Mouse (Mus musculus) heart, embryonic 14.5 days (tissue): ENCODE data around the gene Mrpl58. TPM values are rescaled to one million over a fixed set of nuclear protein-coding genes. Genes with fewer than 3 reads are reported as not detected.

Experiments used
- ATAC-seq: fragments of 200-750 bp; cut with Nextera tagmentation; 2 replicates; pipeline ENCODE4 v1.8.0; 2017; ENCODE audit warnings: low read depth, moderate TSS enrichment; ENCODE audit not compliant: insufficient number of reproducible peaks, insufficient read depth, low FRiP score
- H3K27ac ChIP-seq, 2 experiments: fragments of 200-500 bp in 1 of 2; fragments of 300-500 bp in 1 of 2; sonication (generic) in 1 of 2; replicated peaks in 1 of 2; 2 replicates each; pipeline ENCODE4 v1.5.1; 2012 to 2014; ENCODE audit warnings: low read depth in 2 of 2, low read length in 2 of 2, control low read depth in 1 of 2, mild to moderate bottlenecking in 1 of 2, mixed read lengths in 1 of 2; ENCODE audit not compliant: control insufficient read depth in 1 of 2, insufficient read depth in 1 of 2
- H3K27me3 ChIP-seq: fragments of 300-500 bp; sonication (generic); 2 replicates; pipeline ENCODE4 v1.6.1; 2014; ENCODE audit warnings: mild to moderate bottlenecking, low read length, control low read depth; ENCODE audit not compliant: control insufficient read depth, insufficient read depth
- H3K36me3 ChIP-seq: fragments of 300-500 bp; sonication (generic); 2 replicates; pipeline ENCODE4 v1.6.1; 2014; ENCODE audit warnings: mild to moderate bottlenecking, control low read depth, low read length, mixed read lengths; ENCODE audit not compliant: control insufficient read depth, insufficient read depth
- H3K4me1 ChIP-seq, 2 experiments: fragments of 200-500 bp in 1 of 2; fragments of 300-500 bp in 1 of 2; sonication (generic) in 1 of 2; 2 replicates each; pipeline ENCODE4 v1.6.1; 2012 to 2014; ENCODE audit warnings: low read length in 2 of 2, control low read depth in 1 of 2, mixed read lengths in 1 of 2; ENCODE audit not compliant: control insufficient read depth in 2 of 2, insufficient read depth in 2 of 2
- H3K4me2 ChIP-seq: fragments of 300-500 bp; sonication (generic); 2 replicates; pipeline ENCODE4 v1.6.1; 2014; ENCODE audit warnings: mild to moderate bottlenecking, low read length
- H3K4me3 ChIP-seq, 2 experiments: fragments of 200-500 bp in 1 of 2; fragments of 300-500 bp in 1 of 2; sonication (generic) in 1 of 2; 2 replicates each; pipeline ENCODE4 v1.5.1; 2012 to 2014; ENCODE audit warnings: low read length in 2 of 2, mild to moderate bottlenecking in 2 of 2, control low read depth in 1 of 2, low read depth in 1 of 2, moderate library complexity in 1 of 2; ENCODE audit not compliant: control insufficient read depth in 1 of 2, insufficient read depth in 1 of 2
- H3K9ac ChIP-seq: fragments of 300-500 bp; sonication (generic); 2 replicates; pipeline ENCODE4 v1.6.1; 2014; ENCODE audit warnings: mild to moderate bottlenecking, low read length
- H3K9me3 ChIP-seq: fragments of 300-500 bp; sonication (generic); 2 replicates; pipeline ENCODE4 v1.6.1; 2016; ENCODE audit warnings: low read length, control low read depth; ENCODE audit not compliant: control insufficient read depth
- WGBS: fragments of 180-500 bp; shearing (Covaris S2); extraction: QIAGEN DNeasy Blood & Tissue Kit; methylation state at CpG from one replicate; pipeline ENCODE4 v1.1.7; 2014; 5-methylcytosine and 5-hydroxymethylcytosine counted together
- polyA plus RNA-seq: library from polyadenylated mRNA; unstranded; fragments of >200 nt; fragmentation: Nextera tagmentation; extraction: Ambion mirVana; gene quantifications from 2 replicates; pipeline ENCODE4 v1.2.1, GENCODE M21; 2014

Gene Mrpl58
- polyA plus RNA-seq, 1 experiment from 2014 or later, result 195 TPM

DNA sequence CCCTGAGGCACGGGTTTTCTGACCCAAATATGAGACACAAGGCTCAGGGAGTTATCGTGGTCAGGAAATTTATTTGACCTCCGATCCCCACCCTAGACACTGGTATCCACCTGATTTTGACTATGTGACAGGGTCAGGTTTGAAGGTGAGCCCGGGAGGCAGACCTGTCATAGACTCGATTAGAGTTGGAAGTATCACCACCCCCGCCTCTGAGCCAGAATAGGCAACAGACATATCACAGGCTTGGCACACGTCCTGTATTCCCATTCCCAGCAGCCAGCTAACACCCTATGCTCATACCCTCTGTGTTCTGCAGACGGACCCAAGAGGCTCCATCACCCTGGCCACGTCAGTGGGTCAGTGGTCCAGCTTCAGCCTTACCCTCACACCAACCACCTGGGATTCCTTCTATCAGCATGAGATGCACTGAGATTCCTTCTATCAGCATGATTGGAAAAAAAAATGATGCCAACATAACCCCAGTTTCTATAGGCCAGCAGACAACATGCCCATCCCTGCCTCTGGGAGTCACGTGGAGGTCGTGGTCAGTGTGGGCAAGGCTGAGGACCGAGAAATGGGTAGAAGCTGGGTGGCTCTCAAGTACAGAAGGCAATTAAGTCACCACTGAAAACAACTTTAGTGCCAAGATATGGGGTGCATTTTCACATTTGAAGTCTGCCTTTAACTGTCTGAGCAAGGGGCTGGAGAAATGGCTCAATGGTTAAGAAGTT is 28.7 kb upstream of the Mrpl58 start:
- Histone ChIP-seq H3K4me3 (peak overlapping the region in 1 of 2 experiments; percentile 38; a peak in 2 of 4 replicates), H3K9ac (no peak overlapping the region), H3K9me3 (no peaks in the 10 kb centered on the region), H3K36me3 (no peaks in the 10 kb centered on the region), H3K27ac (no peak overlapping the region), H3K4me2 (peak overlapping the region; percentile 82), H3K27me3 (peaks cover 22% of the 10 kb centered on the region; the same call in 1 of the 2 replicates), H3K4me1 (peaks cover 9% of the 10 kb centered on the region in 2 experiments)
- WGBS, result 46% methylated on average over 12 of the region's 12 CpGs
- ATAC-seq, result no peak; the same call in 1 of the 2 replicates

DNA sequence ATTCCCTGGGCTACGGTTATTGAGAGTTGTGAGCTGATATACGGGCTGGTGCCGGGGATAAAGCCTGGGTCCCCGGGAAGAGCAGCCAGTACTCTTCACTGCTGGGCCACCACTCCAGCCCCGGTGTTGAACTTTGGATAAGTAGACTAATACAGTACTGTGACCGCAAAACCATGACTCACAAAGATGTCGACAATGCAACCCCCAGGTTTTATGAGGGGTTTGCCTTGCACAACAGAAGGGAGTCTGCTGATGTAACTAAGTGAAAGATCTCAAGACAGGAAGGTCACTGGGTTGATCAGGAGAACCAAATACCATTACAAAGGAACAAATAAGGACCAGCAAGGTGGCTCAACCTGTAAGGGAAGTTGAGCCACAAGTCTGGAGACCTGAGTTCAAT is 26.8 kb upstream of the Mrpl58 start:
- Histone ChIP-seq H3K9me3 (no peaks in the 10 kb centered on the region), H3K27me3 (peaks cover 17% of the 10 kb centered on the region; the same call in 1 of the 2 replicates)

DNA sequence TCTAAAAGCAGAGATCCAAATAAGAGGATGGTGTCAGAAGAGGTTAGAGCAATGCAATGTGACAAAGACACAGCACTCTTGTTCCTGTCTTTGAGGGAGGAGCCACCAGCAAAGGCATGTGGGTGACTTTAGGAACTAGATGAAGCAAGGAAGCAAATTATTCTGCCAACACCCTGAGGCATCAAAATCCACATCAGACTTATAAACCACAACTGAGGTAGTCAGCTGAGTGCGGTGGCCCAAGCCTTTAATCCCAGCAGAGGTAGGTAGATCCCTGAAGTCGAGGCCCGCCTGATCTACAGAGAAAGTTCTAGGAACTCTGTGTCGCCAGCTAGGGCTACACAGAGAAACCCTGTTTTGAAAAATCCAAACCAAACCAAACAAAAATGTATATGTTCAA is 26.3 kb upstream of the Mrpl58 start:
- ATAC-seq, result no peak
- Histone ChIP-seq H3K27ac (no peak overlapping the region), H3K4me2 (no peak overlapping the region), H3K9ac (no peak overlapping the region), H3K4me3 (no peak overlapping the region), H3K9me3 (no peaks in the 10 kb centered on the region), H3K4me1 (peaks cover 11 to 15% of the 10 kb centered on the region in 2 experiments), H3K27me3 (peaks cover 17% of the 10 kb centered on the region; the same call in 1 of the 2 replicates), H3K36me3 (no peaks in the 10 kb centered on the region)
- WGBS, result 78% methylated on average over 4 of the region's 4 CpGs

More for the DNA sequence above, 26.8 kb upstream of the Mrpl58 start:
- Histone ChIP-seq H3K27ac (no peak overlapping the region), H3K4me2 (no peak overlapping the region), H3K9ac (no peak overlapping the region), H3K4me1 (peaks cover 11 to 15% of the 10 kb centered on the region in 2 experiments), H3K4me3 (no peak overlapping the region), H3K36me3 (no peaks in the 10 kb centered on the region)
- WGBS, result 56% methylated on average over 7 of the region's 7 CpGs
- no peak for ATAC-seq

DNA sequence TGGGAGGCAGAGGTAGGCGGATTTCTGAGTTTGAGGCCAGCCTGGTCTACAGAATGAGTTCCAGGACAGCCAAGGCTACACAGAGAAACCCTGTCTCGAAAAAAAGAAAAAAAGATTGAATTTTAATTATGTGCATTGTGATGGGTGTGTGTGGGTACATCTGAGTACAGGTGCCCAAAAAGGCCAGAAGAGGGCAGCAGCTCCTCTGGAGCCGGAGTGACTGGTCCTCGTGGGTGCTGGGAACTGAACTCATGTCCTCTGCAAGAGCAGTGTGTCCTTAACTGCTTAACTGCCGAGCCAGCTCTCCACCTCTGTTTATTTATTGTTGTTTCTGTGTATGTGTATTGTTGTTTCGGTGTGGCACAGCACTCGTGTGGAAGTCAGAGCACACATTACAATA is 25.7 kb upstream of the Mrpl58 start:
- no peak overlapping the region for H3K4me2 ChIP-seq
- H3K27me3 ChIP-seq, result peaks cover 19% of the 10 kb centered on the region; the same call in 1 of the 2 replicates
- no peak for ATAC-seq
- WGBS, result 86% methylated on average over 7 of the region's 7 CpGs
- peaks cover 11 to 20% of the 10 kb centered on the region in 2 experiments for H3K4me1 ChIP-seq
- no peak overlapping the region for H3K27ac ChIP-seq
- H3K4me3 ChIP-seq, result no peak overlapping the region
- H3K9me3 ChIP-seq, result no peaks in the 10 kb centered on the region
- H3K9ac ChIP-seq, result no peak overlapping the region
- H3K36me3 ChIP-seq, result no peaks in the 10 kb centered on the region

DNA sequence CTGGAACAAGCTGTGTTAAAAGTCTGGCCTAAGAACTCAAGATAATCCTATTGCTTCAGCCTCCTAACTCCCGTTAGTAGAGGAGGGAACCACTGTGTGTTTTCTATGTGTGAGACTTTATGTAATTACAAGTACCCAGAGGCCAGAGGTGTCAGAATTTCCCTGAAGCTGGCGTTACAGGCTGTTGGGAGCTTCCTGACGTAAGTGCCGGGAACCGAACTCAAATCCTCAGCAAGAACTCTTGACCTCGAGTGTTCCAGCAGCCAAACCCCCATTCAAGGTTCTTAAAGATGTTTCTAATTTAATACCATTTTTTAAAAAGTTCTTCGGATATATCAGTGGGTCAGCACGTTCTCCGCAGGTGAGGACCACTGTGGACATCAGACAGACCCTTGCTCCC is 22.3 kb upstream of the Mrpl58 start:
- no peaks in the 10 kb centered on the region for H3K36me3 ChIP-seq
- no peaks in the 10 kb centered on the region for H3K9me3 ChIP-seq
- ATAC-seq, result no peak
- 11% methylated on average over 9 of the region's 9 CpGs for WGBS
- H3K4me1 ChIP-seq, result peaks cover 18 to 34% of the 10 kb centered on the region in 2 experiments
- peak overlapping the region; percentile 28 to 68; a peak in 3 of 4 replicates for H3K27ac ChIP-seq
- H3K9ac ChIP-seq, result peak overlapping the region; percentile 86
- H3K4me2 ChIP-seq, result peak overlapping the region; percentile 76
- peak overlapping the region; percentile 74 to 79 for H3K4me3 ChIP-seq
- H3K27me3 ChIP-seq, result peaks cover 6% of the 10 kb centered on the region; the same call in 1 of the 2 replicates

DNA sequence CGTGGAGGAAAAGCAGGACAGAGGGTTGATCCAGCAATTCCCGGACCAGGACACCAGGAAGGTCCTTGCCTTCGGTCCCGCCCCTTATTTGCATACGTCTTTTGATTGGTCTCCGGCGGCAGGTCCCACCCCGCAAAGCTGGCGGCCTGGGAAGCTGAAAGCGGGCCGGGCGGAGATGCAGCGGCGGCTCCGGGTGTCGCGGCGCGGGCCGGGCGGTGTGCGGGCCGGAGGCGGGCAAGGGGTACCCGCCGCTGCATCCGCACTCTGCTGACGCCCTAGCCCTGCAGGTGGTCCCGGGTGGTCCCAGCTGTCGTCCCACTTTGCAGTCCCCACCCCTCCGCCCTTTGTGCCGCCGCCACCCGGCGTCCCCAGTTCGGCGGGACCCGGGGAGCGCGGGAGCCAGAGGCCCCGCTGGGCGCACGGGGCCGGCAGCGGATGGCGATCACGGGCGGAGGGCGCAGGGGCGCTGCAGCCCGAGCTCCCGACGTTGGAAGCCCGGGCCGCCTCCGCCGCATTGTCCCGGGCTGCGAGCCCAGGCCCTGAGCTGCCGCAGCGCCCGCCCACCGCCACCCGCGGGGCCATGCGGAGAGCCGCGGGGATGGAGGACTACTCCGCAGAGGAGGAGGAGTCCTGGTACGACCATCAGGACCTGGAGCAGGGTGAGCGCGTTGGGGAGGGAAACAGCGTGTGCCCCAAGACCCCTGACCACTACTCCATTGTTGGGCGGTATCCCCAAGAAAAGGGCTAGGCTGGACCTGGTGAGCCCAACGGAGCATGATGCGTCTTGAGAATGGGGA is 21.6 kb upstream of the Mrpl58 start, which contains the start of gene Cdr2l:
Gene Cdr2l, plus strand, starts transcription at position 174 of the 797 bp plus-strand sequence.
- WGBS, result under 1% methylated on average over 75 of the region's 76 CpGs

DNA sequence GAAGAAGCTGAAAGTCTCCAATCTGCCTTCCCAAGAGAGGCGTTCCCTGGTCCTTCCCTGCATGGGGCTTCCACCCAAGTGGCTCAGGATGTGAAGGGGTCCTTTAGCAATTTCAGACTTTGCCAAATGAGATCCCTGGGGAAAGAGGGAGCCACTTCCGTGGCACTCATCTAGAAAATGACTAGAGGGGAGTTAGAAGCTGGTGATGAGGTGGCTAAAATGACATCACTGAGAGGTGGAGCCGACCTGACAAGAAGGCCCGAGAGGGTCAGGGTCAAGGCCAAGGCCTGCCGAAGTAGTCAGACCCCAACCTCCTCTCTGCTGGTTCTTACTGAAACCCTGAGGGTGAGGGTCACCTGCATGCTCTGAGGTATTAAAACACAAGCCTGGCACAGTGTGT is 20.7 kb upstream of the Mrpl58 start:
- Histone ChIP-seq H3K4me1 (peaks cover 18 to 34% of the 10 kb centered on the region in 2 experiments), H3K4me3 (peak overlapping the region; percentile 74 to 79), H3K9ac (peak overlapping the region; percentile 86), H3K4me2 (peak overlapping the region; percentile 76), H3K27ac (peak overlapping the region in 1 of 2 experiments; percentile 70; a peak in 1 of 4 replicates), H3K36me3 (no peaks in the 10 kb centered on the region), H3K9me3 (no peaks in the 10 kb centered on the region), H3K27me3 (peaks cover 6% of the 10 kb centered on the region; the same call in 1 of the 2 replicates)
- 13% methylated on average over 5 of the region's 5 CpGs for WGBS
- no peak for ATAC-seq

More for the DNA sequence above, 21.6 kb upstream of the Mrpl58 start, which contains the start of gene Cdr2l:
- Histone ChIP-seq H3K9ac (peak within 1 kb of the TSS; percentile 86), H3K4me2 (peak within 1 kb of the TSS; percentile 76), H3K4me1 (peaks cover 18 to 34% of the 10 kb centered on the region in 2 experiments), H3K36me3 (no peaks in the 10 kb centered on the region), H3K27me3 (peaks cover 6% of the 10 kb centered on the region; the same call in 1 of the 2 replicates), H3K9me3 (no peaks in the 10 kb centered on the region), H3K4me3 (peak within 1 kb of the TSS; percentile 74 to 79), H3K27ac (peak within 1 kb of the TSS; percentile 50 to 70)
- peak; percentile 85 for ATAC-seq
